Mouse (Mus musculus): ENCODE data around the gene Camk1d.
"Not testable (repeated sequence)": the region's sequence is repeated elsewhere in the genome, so short reads cannot be mapped to it uniquely, and the experiment has no call there.

Camk1d gene

GRCm38 (mm10) chr2:5397468-5397867 is 316.8 kb downstream of the Camk1d start:
- DNase-seq (ENCODE audit: low spot score) = no peak

DNA sequence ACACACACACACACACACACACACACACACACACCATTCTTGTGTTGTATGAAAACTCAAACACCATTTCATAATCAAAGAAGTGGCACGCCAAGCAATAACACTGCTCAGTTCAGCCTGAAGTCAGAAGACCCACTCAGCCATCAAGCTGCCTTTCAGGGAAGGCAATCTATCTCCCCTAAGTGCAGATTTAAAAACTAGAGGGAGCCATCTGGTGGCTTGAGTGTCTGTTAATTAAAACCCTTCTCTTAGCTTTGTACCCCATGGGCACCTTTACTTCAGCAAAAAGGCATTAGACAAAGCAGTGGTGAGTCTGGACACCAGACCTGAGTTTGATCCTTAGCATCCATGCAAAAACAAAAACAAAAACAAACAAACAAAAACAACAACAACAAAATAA is 317.9 kb downstream of the Camk1d start:
- DNase-seq (ENCODE audit: low spot score) = no peak

- DNase-seq (ENCODE audit: low spot score) = no peak
These were observed 318.4 kb downstream of the Camk1d start for GRCm38 (mm10) chr2:5395873-5396272.

DNA sequence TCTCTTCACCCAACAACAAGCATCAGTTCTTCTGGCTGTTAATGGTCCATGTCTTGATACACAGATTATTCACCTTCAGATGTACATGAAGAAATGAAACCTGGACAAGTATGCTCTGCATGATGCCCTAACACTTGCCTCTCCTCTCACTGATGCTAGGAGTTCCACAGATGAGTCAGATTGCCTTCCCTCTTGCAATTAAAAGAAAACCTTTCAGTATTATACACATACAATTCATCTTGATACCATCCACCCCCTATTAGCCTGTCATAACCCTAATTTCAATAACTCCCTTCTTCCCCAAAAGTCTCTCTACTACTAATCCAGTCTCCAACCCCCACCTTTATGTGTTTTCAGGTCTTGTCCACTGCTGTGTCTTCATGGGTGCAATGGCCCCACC is 321.4 kb downstream of the Camk1d start:
- no peak for DNase-seq (ENCODE audit: low spot score)

DNA sequence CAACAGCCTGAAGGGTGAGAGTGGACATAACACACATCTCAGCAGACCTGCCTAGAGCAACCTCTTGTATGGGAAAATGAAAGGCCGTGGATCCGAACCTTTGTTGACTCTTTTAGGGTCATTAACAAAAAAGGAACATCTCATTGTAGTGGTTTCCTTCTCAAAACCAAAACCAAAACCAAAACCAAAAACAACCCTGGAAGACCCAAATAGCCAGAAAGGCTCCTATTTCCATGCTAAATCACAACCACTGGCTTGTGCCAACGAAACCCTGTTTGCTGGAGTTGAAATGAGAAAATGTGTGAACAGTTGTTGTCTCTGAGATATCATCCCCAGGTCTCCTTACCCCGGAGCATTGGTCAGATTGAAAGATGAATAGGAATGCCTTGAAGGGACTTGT is 321.8 kb downstream of the Camk1d start:
- DNase-seq (ENCODE audit: low spot score) = no peak

- no peak for DNase-seq (ENCODE audit: low spot score)
These were observed 325.9 kb downstream of the Camk1d start for GRCm38 (mm10) chr2:5388381-5388780.

GRCm38 (mm10) chr2:5381712-5382710 is 332.3 kb downstream of the Camk1d start:
- DNase-seq (ENCODE audit: low spot score) = peak; percentile 9

DNA sequence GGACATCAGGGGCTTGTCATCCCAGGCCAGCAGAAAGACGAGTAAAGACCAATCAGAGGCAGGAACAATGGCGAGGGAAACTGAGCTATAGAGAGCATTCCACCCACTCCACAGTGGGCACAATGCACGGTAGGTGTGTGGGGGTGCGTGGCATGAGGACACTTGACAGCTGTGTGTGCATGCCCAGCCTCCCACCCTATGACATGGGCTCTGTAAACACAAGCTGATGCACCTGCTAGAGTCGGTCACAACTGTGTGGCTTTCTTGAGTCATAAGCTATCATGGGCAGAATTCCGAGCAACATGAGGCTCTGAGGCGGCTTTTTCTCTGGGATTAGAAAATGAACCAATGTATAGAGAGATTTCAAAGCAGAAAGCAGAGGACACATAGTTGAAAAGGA is 333.3 kb downstream of the Camk1d start:
- no peak for DNase-seq (ENCODE audit: low spot score)

- DNase-seq (ENCODE audit: low spot score) = not testable (repeated sequence)
These were observed 335.4 kb downstream of the Camk1d start for GRCm38 (mm10) chr2:5378922-5379321.

DNA sequence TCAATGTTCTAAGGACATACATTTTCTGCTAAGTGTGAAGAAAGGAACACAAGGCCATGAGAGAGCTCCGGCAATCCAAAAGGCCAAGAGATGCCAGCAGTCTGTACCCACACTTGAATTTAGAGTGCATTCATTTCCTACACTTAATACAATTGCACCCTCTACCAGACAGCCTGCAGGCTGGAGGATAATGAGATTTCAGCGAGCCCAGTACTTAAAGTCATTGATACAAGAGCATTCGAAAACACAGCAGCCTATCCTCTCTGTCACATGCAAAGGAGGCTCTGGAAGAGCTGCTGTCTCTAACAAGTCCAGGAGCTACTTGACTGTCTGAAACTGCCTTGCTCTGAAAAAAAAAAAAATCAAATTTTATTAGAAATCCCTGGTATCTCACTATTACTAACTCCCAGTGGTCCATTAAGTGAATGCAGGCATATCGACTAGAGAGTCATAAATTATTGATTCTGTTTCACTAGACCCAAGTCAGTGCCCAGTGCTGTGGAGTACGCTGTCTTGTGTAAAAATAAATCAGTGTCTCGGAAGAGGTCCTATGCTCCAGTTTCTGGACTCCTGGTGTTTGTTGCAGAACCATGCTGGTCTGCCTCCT is 336.1 kb downstream of the Camk1d start:
- no peak for DNase-seq (ENCODE audit: low spot score)

DNA sequence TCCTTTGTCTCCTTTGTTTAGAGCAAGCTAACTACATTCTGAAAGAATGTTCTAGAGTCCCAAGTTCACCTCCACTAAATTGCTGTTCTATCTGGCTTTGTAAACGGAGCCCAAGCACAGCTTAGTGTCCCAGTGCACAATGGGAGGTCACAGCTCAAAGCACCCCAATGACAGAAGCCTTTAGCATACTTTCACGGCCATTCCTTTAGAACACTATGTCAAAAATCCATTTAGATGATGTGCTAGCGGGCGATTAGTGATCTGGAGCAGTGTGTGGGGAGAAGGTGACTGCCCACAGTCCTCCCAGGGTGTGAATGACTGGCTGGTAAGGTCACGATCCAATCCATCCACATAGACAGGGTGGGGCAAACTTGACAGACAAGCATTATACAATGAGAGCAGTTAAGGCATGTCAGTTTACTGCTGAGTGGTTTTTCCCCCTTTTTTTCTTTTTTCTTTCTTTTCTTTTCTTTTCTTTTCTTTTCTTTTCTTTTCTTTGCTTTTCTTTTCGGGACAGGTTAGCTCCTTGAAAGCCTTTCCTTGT is 341.4 kb downstream of the Camk1d start:
- no peak for DNase-seq (ENCODE audit: low spot score)

- DNase-seq (ENCODE audit: low spot score) = no peak
These were observed 343.0 kb downstream of the Camk1d start for GRCm38 (mm10) chr2:5371316-5371715.

DNA sequence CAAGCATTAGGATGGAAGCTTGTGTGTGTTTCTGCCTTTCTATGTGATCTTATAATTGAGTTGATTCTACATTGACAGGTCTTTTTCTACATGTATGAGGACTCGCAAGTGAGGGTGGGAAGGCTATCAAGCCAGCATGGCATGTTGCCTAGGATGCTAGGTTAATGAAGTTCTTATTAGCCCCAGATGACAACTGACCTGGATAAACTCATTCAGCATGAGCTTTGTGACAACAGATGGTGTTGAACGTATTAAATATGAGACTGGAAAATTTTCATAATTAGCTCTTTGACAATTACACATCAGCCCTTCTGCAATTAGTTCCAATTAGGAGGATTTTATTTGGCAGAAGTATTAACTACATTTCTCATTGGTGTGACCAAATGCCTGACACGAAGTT is 343.7 kb downstream of the Camk1d start:
- DNase-seq (ENCODE audit: low spot score) = no peak

DNA sequence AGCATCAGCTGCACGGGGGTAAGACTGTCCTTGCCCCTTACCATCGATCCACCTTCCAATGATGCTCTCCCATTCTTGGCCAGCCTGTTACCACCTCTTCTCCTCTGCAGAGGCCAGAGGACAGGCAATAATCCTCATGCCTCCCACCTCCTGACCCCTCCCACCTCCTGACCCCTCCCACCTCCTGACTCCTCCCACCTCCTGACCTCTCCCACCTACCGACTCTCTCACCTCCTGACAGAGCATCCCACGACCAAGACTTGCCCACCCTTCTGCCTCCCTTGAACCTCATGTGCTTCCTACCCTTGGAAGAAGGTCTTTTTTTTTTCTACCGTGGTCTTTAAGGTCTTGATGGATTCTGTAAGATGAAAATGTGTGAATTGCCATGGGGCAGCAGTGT is 350.5 kb downstream of the Camk1d start:
- no peak for DNase-seq (ENCODE audit: low spot score)

DNA sequence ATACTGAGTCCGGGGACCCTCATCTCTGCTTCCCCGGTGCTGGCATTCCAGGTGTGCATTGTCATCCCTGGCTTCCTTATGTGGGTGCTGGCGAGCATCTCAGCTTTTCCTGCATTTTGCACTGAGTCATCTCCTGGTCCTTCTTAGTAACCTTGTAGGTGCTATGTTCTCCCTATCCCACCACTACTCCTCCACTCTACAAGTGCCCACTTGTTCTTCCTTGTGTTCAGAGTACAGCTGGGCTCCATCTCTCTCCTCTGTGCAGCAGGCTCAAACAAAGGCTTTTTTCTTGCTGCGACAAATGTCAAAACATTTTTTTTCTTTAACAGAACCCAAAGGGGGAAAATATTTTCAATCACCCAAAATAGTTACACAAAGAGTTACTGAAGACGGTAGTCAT is 356.3 kb downstream of the Camk1d start:
- DNase-seq (ENCODE audit: low spot score) = no peak

DNA sequence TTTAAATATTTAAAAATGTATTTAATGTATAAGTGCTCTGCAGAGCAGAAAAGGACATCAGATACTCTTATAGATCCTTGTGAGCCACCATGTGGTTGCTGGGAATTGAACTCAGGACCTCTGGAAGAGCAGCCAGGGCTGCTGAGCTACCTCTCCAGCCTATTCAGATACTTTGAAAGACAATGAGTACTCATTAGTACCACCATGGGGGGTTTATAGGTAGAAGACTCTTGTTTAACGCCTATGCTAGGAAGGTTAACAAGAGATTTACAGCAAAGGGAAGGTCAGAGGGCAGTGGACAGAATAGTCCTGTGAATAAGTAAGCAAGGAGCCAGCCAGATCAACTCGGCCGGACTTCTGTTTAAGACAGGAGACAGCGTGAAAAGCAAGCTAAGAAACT is 357.3 kb downstream of the Camk1d start:
- no peak for DNase-seq (ENCODE audit: low spot score)

GRCm38 (mm10) chr2:5352821-5353522 is 361.3 kb downstream of the Camk1d start:
- DNase-seq (ENCODE audit: low spot score) = no peak

DNA sequence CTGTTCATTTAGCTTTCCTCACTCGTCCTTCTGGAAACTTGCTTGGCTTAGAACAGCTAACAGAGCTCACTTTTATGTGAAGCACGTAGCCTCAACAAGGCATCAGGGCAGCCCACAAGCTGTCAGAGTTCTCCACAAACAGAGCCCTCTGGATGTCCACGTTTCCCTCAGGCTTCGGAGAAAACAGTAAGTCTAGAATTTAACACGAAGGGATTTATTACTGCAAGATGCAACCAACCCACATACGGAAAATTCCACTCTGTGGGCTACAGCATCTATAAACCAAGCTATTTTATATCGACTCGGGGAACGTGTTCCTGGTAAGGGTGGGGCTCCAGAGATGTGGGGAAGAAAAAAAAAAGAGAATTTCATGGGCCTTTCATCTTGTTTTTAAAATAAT is 369.0 kb downstream of the Camk1d start:
- no peak for DNase-seq (ENCODE audit: low spot score)

DNA sequence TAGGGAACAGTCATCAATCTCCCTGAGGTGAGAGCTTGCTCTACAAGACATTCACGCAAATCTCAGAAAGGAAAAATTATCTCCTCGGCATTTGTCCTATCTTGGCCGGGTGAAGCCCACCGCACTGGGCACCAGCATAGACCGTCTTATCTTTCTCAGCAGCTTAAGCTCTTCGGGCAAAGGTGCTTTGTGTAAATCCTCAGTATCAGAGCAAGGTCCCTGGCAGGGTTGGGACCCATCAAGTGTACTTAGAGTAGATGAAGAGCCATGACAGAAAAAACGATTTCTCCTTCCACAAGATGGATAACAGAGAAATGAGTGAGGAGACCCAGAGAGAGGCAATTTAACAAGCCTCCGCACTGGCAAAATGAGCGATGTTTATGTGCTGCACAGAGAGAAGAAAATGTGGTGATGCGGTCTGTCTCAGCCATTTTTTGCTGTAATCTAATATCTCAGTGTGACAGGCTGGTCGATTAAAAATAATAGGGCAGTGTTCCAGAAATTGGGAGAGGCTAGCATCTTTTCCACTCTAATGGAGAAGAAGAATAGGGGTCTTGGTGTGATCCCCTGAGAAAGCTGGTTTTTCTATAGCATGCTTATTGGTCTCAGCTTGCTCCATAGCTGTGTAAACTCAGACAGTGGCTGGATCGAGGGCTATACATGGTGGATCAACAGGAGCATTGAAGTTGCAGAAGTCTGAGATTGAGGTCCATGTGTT is 386.6 kb downstream of the Camk1d start:
- no peak for DNase-seq (ENCODE audit: low spot score)

DNA sequence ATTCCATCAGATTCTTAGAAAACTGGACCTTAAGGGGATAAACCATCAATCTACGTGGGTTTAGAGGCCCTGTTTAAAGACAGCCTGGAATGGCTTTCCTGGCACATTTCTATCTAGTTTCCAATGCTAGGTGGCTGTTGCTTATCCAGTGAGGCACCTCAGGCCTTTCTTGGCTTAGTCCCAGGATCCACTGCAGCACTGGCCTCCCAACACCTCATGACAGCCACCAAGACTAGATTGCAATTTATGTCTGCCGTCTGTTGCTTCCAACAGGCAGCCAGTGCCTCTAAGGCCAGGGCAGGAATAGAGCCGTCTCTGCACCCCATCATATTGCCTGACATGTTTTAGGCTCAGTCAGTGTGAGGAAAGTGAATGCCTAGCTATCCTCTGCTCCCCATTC is 389.5 kb downstream of the Camk1d start:
- DNase-seq (ENCODE audit: low spot score) = no peak

DNA sequence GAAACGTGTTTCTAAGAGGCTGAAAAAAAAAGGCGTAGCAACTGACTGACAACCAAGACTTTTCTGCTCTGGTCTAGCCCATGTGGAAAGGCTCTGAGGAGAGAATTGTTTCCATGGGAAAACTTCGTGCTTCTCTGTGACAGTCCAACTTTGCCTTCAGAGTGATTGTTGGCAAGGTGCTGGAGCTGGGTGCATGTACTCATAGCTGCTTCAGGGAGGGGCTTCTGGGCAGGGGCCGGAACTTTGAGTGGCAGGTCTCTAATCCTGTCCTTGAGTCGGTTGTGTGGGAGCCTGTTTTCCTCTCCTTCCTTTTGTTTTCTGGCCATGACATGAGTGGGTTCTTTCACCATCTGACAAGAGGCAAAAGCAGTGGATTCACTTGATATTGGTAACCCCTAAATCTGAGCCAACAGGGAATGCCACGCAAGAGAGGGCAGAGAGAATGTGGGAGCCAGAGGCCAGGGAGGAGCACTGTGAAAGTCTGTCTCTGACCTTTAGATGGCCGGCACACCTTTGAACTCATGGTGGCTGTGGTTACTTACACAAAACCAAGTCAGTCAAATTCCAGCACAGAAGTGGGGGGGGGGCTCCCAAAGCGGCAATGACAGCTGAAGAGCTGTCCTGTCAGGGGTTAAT is 392.5 kb downstream of the Camk1d start:
- DNase-seq (ENCODE audit: low spot score) = no peak
